Mouse (Mus musculus): Measurements from ENCODE around the gene Olfr1444. TPM values are rescaled to one million over a fixed set of nuclear protein-coding genes. Genes with fewer than 3 reads are reported as not detected.

Gene Olfr1444
- polyA plus RNA-seq (2014; fragmentation: Nextera tagmentation; extraction: Ambion mirVana), result not detected in 2 replicates

GRCm38 (mm10) chr19:12856983-12857382 lies at the start of gene Olfr1444:
Gene Olfr1444, plus strand, starts transcription at chr19:12857283.
- no peak for DNase-seq (ENCODE audit: low spot score)
- ATAC-seq (replicated peaks; ENCODE audit: low FRiP score, low TSS enrichment, low read depth), result no peak
- no peak within 1 kb of the TSS for H3K27ac ChIP-seq (ENCODE audit: low read depth)
- H3K36me3 ChIP-seq (ENCODE audit: control insufficient read depth, insufficient read depth, low read length), result no peaks in the 10 kb centered on the region
- no peak within 1 kb of the TSS for H3K9ac ChIP-seq (ENCODE audit: low read length)
- H3K9me3 ChIP-seq (ENCODE audit: control insufficient read depth, low read length), result no peaks in the 10 kb centered on the region
- no peak within 1 kb of the TSS for H3K4me2 ChIP-seq (ENCODE audit: low read length)
- no peaks in the 10 kb centered on the region for H3K27me3 ChIP-seq (replicated peaks; ENCODE audit: control insufficient read depth, insufficient read depth, low read length)
- no peak within 1 kb of the TSS for H3K4me3 ChIP-seq (ENCODE audit: low read depth, low read length)
- WGBS, result 56% methylated on average over 1 of the region's 1 CpGs
- no peaks in the 10 kb centered on the region for H3K4me1 ChIP-seq (replicated peaks; ENCODE audit: control insufficient read depth, insufficient read depth, low read length)

DNA sequence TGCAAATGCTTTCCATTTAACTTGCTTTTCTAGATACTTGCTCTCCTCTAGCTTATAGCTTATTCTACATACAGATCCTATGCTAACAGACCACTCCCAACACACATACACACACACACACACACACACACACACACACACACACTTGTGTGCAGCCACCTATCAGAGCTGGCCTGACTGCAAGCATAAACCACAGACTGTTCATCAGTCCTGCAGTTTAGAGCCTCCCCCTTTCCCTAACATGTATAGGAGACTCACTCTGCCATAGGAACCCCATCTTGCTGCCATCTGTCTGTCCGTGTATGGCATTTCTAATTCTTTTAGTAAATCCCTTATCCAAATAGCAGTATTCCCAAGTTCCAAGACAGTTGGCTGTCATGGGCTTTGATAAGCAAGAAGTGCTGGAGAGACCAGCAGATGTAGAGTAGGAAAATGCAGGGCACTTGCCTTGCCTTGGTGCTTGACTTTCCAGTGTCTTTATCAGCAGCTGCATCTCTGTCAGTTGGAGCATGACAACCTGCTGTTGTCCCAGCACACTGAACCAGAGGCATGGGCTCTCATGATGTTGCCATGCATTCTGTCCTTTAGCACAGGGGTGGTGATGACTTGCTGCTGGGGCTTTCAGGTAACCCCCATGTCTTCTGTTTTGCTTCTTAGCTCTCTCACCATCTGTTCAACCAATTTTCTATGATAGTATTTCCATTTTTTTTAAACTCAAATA lies 44.3 kb upstream of the Olfr1444 start:
- H3K4me2 ChIP-seq (ENCODE audit: low read length), result no peak overlapping the region
- H3K9me3 ChIP-seq (ENCODE audit: control insufficient read depth, low read length), result no peaks in the 10 kb centered on the region
- no peaks in the 10 kb centered on the region for H3K27me3 ChIP-seq (replicated peaks; ENCODE audit: control insufficient read depth, insufficient read depth, low read length)
- no peak overlapping the region for H3K27ac ChIP-seq (ENCODE audit: low read depth)
- DNase-seq (ENCODE audit: low spot score) (no peak), ATAC-seq (replicated peaks; ENCODE audit: low FRiP score, low TSS enrichment, low read depth) (no peak)
- no peak overlapping the region for H3K9ac ChIP-seq (ENCODE audit: low read length)
- 59% methylated on average over 1 of the region's 1 CpGs for WGBS
- H3K4me3 ChIP-seq (ENCODE audit: low read depth, low read length), result no peak overlapping the region
- H3K4me1 ChIP-seq (replicated peaks; ENCODE audit: control insufficient read depth, insufficient read depth, low read length), result no peaks in the 10 kb centered on the region
- no peaks in the 10 kb centered on the region for H3K36me3 ChIP-seq (ENCODE audit: control insufficient read depth, insufficient read depth, low read length)

- WGBS, result 69% methylated on average over 1 of the region's 1 CpGs
Observed at GRCm38 (mm10) chr19:12813883-12814282, 43.2 kb upstream of the Olfr1444 start.

GRCm38 (mm10) chr19:12818507-12818906 lies 38.6 kb upstream of the Olfr1444 start:
- Histone ChIP-seq H3K4me3 (ENCODE audit: low read depth, low read length) (no peak overlapping the region), H3K27me3 (replicated peaks; ENCODE audit: control insufficient read depth, insufficient read depth, low read length) (no peaks in the 10 kb centered on the region), H3K4me1 (replicated peaks; ENCODE audit: control insufficient read depth, insufficient read depth, low read length) (no peaks in the 10 kb centered on the region), H3K9ac (ENCODE audit: low read length) (no peak overlapping the region), H3K36me3 (ENCODE audit: control insufficient read depth, insufficient read depth, low read length) (no peaks in the 10 kb centered on the region), H3K4me2 (ENCODE audit: low read length) (no peak overlapping the region), H3K27ac (ENCODE audit: low read depth) (no peak overlapping the region), H3K9me3 (ENCODE audit: control insufficient read depth, low read length) (no peaks in the 10 kb centered on the region)
- no peak for ATAC-seq (replicated peaks; ENCODE audit: low FRiP score, low TSS enrichment, low read depth)
- WGBS, result 83% methylated on average over 1 of the region's 1 CpGs
- no peak for DNase-seq (ENCODE audit: low spot score)

More at GRCm38 (mm10) chr19:12813883-12814282, 43.2 kb upstream of the Olfr1444 start:
- ATAC-seq (replicated peaks; ENCODE audit: low FRiP score, low TSS enrichment, low read depth) (no peak), DNase-seq (ENCODE audit: low spot score) (no peak)
- Histone ChIP-seq H3K4me1 (replicated peaks; ENCODE audit: control insufficient read depth, insufficient read depth, low read length) (no peaks in the 10 kb centered on the region), H3K4me2 (ENCODE audit: low read length) (no peak overlapping the region), H3K9ac (ENCODE audit: low read length) (no peak overlapping the region), H3K27ac (ENCODE audit: low read depth) (no peak overlapping the region), H3K36me3 (ENCODE audit: control insufficient read depth, insufficient read depth, low read length) (no peaks in the 10 kb centered on the region), H3K27me3 (replicated peaks; ENCODE audit: control insufficient read depth, insufficient read depth, low read length) (no peaks in the 10 kb centered on the region), H3K4me3 (ENCODE audit: low read depth, low read length) (no peak overlapping the region), H3K9me3 (ENCODE audit: control insufficient read depth, low read length) (no peaks in the 10 kb centered on the region)

DNA sequence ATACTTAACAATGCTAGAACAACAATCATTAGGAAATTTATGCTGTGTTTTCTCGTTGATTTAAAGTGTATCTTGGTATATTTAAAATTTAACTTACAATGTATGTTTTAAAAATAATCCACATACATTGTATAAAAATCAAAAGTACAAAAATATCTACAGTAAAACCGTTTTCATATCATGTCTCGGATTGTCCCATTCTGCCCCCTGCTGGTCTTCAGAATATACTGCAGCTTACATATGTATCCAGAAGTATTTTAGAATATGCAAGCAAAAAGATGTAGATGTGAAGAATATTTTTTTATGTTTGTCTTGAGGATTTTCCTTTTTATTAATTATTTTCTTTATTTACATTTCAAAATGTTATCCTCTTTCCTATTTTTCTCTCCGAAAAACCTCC lies 36.7 kb upstream of the Olfr1444 start:
- no peak for DNase-seq (ENCODE audit: low spot score)
- WGBS, result 29% methylated on average over 4 of the region's 4 CpGs

GRCm38 (mm10) chr19:12824549-12824948 lies 32.5 kb upstream of the Olfr1444 start:
- Histone ChIP-seq H3K27me3 (replicated peaks; ENCODE audit: control insufficient read depth, insufficient read depth, low read length) (no peaks in the 10 kb centered on the region), H3K36me3 (ENCODE audit: control insufficient read depth, insufficient read depth, low read length) (no peaks in the 10 kb centered on the region), H3K4me2 (ENCODE audit: low read length) (no peak overlapping the region), H3K4me1 (replicated peaks; ENCODE audit: control insufficient read depth, insufficient read depth, low read length) (no peaks in the 10 kb centered on the region), H3K27ac (ENCODE audit: low read depth) (no peak overlapping the region), H3K9me3 (ENCODE audit: control insufficient read depth, low read length) (no peaks in the 10 kb centered on the region), H3K9ac (ENCODE audit: low read length) (no peak overlapping the region), H3K4me3 (ENCODE audit: low read depth, low read length) (no peak overlapping the region)
- WGBS, result 74% methylated on average over 4 of the region's 4 CpGs
- no peak for DNase-seq (ENCODE audit: low spot score)
- no peak for ATAC-seq (replicated peaks; ENCODE audit: low FRiP score, low TSS enrichment, low read depth)

More for the DNA sequence above, 36.7 kb upstream of the Olfr1444 start:
- Histone ChIP-seq H3K9me3 (ENCODE audit: control insufficient read depth, low read length) (no peaks in the 10 kb centered on the region), H3K4me1 (replicated peaks; ENCODE audit: control insufficient read depth, insufficient read depth, low read length) (no peaks in the 10 kb centered on the region), H3K36me3 (ENCODE audit: control insufficient read depth, insufficient read depth, low read length) (no peaks in the 10 kb centered on the region), H3K4me2 (ENCODE audit: low read length) (no peak overlapping the region), H3K4me3 (ENCODE audit: low read depth, low read length) (no peak overlapping the region), H3K27me3 (replicated peaks; ENCODE audit: control insufficient read depth, insufficient read depth, low read length) (no peaks in the 10 kb centered on the region), H3K9ac (ENCODE audit: low read length) (no peak overlapping the region), H3K27ac (ENCODE audit: low read depth) (no peak overlapping the region)
- ATAC-seq (replicated peaks; ENCODE audit: low FRiP score, low TSS enrichment, low read depth), result no peak

GRCm38 (mm10) chr19:12830823-12831430 lies 26.2 kb upstream of the Olfr1444 start:
- Histone ChIP-seq H3K36me3 (ENCODE audit: control insufficient read depth, insufficient read depth, low read length) (no peaks in the 10 kb centered on the region), H3K4me2 (ENCODE audit: low read length) (no peak overlapping the region), H3K27me3 (replicated peaks; ENCODE audit: control insufficient read depth, insufficient read depth, low read length) (no peaks in the 10 kb centered on the region), H3K4me1 (replicated peaks; ENCODE audit: control insufficient read depth, insufficient read depth, low read length) (no peaks in the 10 kb centered on the region), H3K27ac (ENCODE audit: low read depth) (no peak overlapping the region), H3K9ac (ENCODE audit: low read length) (no peak overlapping the region), H3K4me3 (ENCODE audit: low read depth, low read length) (no peak overlapping the region), H3K9me3 (ENCODE audit: control insufficient read depth, low read length) (no peaks in the 10 kb centered on the region)
- 75% methylated on average over 2 of the region's 2 CpGs for WGBS
- ATAC-seq (replicated peaks; ENCODE audit: low FRiP score, low TSS enrichment, low read depth), result no peak
- no peak for DNase-seq (ENCODE audit: low spot score)

DNA sequence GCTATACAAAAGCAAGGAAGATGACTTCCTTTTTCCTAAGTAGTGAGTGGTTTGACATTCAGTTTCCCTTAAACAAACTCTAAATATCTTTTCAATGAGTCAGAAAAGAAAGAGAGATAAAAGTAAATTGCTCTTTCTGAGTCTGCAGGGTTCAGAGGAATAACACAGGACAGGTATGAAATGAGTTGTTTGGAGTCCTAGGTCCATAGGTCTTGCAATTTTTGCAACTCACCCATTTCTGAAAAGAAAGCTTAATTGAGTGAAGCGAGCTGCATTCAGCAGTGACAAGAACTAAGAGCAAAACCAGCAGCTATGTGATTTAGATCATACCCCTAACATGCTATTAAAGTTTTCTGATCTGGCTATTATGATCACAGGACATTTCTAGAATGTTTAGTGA lies 25.5 kb upstream of the Olfr1444 start:
- no peak overlapping the region for H3K9ac ChIP-seq (ENCODE audit: low read length)
- H3K27ac ChIP-seq (ENCODE audit: low read depth), result no peak overlapping the region
- H3K36me3 ChIP-seq (ENCODE audit: control insufficient read depth, insufficient read depth, low read length), result no peaks in the 10 kb centered on the region
- no peak overlapping the region for H3K4me2 ChIP-seq (ENCODE audit: low read length)
- no peak overlapping the region for H3K4me3 ChIP-seq (ENCODE audit: low read depth, low read length)
- H3K9me3 ChIP-seq (ENCODE audit: control insufficient read depth, low read length), result no peaks in the 10 kb centered on the region
- 57% methylated on average over 1 of the region's 1 CpGs for WGBS
- ATAC-seq (replicated peaks; ENCODE audit: low FRiP score, low TSS enrichment, low read depth), result no peak
- no peaks in the 10 kb centered on the region for H3K27me3 ChIP-seq (replicated peaks; ENCODE audit: control insufficient read depth, insufficient read depth, low read length)
- no peaks in the 10 kb centered on the region for H3K4me1 ChIP-seq (replicated peaks; ENCODE audit: control insufficient read depth, insufficient read depth, low read length)
- no peak for DNase-seq (ENCODE audit: low spot score)

- Histone ChIP-seq H3K36me3 (ENCODE audit: control insufficient read depth, insufficient read depth, low read length) (no peaks in the 10 kb centered on the region), H3K27ac (ENCODE audit: low read depth) (no peak overlapping the region), H3K9me3 (ENCODE audit: control insufficient read depth, low read length) (no peaks in the 10 kb centered on the region), H3K4me1 (replicated peaks; ENCODE audit: control insufficient read depth, insufficient read depth, low read length) (no peaks in the 10 kb centered on the region), H3K4me2 (ENCODE audit: low read length) (no peak overlapping the region), H3K27me3 (replicated peaks; ENCODE audit: control insufficient read depth, insufficient read depth, low read length) (no peaks in the 10 kb centered on the region), H3K4me3 (ENCODE audit: low read depth, low read length) (no peak overlapping the region), H3K9ac (ENCODE audit: low read length) (no peak overlapping the region)
- WGBS, result 66% methylated on average over 3 of the region's 3 CpGs
- DNase-seq (ENCODE audit: low spot score), result no peak
- no peak for ATAC-seq (replicated peaks; ENCODE audit: low FRiP score, low TSS enrichment, low read depth)
Observed at GRCm38 (mm10) chr19:12833625-12834024, 23.5 kb upstream of the Olfr1444 start.
